Mouse (Mus musculus): ENCODE data around the gene Pcmt1. TPM values are rescaled to one million over a fixed set of nuclear protein-coding genes. Genes with fewer than 3 reads are reported as not detected.

Gene Pcmt1
- 109 TPM for polyA plus RNA-seq (2017; shearing (Covaris generic))

DNA sequence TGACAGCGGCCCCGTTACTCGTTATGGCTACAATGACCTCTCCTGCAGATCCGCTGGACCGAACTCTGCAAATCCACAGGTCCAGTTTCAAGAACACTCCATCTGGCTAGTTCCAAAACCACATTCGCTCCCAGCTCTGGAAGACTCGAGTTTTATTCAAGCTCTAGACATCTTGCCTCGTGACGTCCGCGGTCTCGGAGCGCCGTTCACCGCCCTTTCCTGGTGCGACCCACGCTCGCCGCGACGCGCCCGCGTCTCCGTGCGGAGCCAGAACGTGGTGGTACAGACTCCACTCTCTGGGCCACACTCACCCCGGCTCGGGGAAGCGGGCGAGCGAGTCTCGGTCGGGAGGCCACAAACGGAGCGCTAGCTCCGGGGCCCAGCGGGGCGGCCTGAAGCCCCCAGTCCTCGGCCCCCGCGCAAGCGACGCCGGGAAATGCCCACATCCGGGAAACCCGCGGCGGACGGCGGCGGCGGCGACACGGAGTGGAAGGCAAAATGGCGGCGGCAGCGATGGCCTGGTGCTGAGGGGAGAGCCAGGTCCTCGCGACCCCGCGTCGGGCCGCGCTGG, at the start of gene Pcmt1, which contains the start of gene Lats1:
Pcmt1 (minus strand) TSS at position 406 of the 571 bp plus-strand sequence.
Lats1 (plus strand) TSS at position 484 of the 571 bp plus-strand sequence.

DNA sequence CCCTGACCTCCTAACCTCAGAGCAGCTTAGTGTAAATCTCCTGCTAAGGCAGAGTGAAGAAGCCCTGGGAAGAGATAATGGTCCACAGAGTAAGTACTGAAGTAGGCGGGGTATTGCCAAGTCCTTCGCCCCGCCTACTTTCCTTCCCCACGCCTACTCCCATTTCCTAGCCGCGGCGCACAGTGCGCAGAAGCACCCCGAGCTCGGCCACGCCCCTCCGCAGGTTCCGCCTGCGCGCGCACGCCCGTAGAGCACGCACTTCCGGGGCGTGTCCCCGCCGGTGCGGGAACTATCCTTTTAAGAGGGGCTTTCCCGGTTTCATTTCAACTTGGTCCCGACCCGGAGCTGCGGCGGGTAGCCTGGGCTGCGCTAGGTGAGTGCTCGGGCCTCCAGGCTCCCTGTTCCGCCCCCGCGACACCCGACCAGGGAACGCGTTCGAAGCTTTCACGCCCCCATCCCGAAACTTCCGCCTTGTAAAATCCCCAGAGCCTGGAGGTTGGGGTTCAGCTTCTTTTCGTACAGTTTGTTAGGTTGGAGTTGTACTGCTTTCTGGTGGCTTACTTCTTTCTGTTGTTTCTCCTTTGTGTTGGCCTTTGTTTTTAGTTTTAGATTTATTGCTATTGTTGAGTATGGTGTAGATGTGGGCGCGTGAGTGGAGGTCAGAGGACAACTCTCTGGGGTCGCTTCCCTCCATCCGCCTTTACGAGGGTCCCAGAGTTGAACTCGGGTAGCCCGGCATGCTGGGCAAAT, 45.0 kb upstream of the Pcmt1 start, which contains the start of gene Katna1:
Katna1 (plus strand) TSS at position 250 of the 750 bp plus-strand sequence.

DNA sequence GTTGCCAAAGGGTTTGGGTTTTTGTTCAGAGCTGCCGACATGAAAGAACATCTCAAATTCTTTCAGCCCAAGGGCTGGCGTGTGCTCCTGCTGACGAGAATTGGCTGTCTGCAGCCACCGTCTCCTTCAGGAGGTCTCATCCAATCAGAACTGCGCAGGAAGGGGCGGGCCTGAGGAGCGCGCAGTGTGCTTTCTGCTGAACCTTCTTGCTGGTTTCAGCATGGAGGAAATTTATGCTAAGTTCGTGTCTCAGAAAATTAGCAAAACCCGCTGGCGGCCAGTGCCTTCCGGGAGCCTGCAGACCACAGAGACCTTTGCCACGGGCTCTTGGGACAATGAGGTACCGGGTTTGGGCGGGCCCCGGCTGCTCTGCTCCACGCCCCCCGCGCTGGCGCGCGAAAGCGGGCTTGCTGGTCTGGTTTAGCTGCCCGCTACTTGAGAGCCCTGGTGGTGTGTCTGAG, 13.6 kb downstream of the Pcmt1 start, which contains the start of gene Nup43:
Nup43 (plus strand) TSS at position 162 of the 461 bp plus-strand sequence.

DNA sequence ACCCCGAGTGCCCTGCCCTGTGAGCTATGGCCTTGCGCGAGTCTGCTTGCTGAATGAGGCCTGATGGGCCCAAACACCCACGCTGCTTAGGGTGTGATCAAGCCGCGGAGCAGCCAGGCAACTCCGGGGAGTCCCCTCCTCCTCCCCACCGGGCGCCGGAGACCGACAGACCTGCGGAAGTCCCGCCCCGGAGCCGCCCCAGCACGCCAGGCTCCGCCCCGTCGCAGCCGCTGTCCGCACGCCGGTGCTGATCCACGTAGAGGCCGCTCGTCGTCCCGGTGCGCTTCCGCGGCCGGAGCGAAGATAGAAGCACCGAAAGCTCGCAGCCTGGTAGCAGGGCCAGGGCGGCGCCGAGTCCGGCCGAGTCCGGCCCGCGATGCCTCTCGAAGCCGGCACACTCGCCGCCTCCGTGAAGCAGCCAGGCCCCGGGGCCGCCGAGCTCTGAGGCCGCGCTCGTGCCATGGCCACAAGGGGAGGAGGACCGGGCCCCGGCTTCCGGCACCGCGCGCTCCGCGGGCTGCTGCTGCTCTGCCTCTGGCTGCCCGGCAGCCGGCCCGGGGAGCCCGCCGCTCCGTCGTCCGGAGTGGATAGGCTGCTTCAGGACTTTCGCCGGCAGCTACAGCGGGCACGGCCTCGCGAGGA, 91.2 kb downstream of the Pcmt1 start, which contains the start of gene Lrp11:
Lrp11 (plus strand) TSS at position 209 of the 642 bp plus-strand sequence.

Other genes starting within 250 kb of the Pcmt1 start
- 3.0 TPM for gene Ulbp1, start 207.5 kb downstream of the Pcmt1 start, polyA plus RNA-seq (2017; shearing (Covaris generic))
- gene Lrp11, start 91.3 kb downstream of the Pcmt1 start, polyA plus RNA-seq (2017; shearing (Covaris generic)): 1.4 TPM
- 19.7 TPM for gene Nup43, start 13.6 kb downstream of the Pcmt1 start, polyA plus RNA-seq (2017; shearing (Covaris generic))
- gene Lats1, start 78 bp upstream of the Pcmt1 start, polyA plus RNA-seq (2017; shearing (Covaris generic)): 18.0 TPM
- gene Katna1, start 44.9 kb upstream of the Pcmt1 start, polyA plus RNA-seq (2017; shearing (Covaris generic)): 98.2 TPM
- gene Ginm1, start 111.7 kb upstream of the Pcmt1 start, polyA plus RNA-seq (2017; shearing (Covaris generic)): 87.6 TPM
- gene Ppil4, start 111.8 kb upstream of the Pcmt1 start, polyA plus RNA-seq (2017; shearing (Covaris generic)): 120 TPM
- gene Zc3h12d, start 151.3 kb upstream of the Pcmt1 start, polyA plus RNA-seq (2017; shearing (Covaris generic)): 11.5 TPM